Mouse (Mus musculus) gastrocnemius, adult 2 months (tissue): ENCODE data around the gene Abcf1. TPM values are rescaled to one million over a fixed set of nuclear protein-coding genes. Genes with fewer than 3 reads are reported as not detected.
A peak's percentile ranks its signal among the peaks of the same experiment; 100 is the strongest.

Experiments used
- DNase-seq: peaks from one replicate; pipeline ENCODE4 v3.0.0; 2022
- H3K27ac ChIP-seq: fragments of 200-600 bp; 2 replicates; pipeline ENCODE4 v1.8.1; 2022; ENCODE audit warnings: mild to moderate bottlenecking
- H3K4me3 ChIP-seq: fragments of 200-600 bp; 2 replicates; pipeline ENCODE4 v1.8.1; 2022; ENCODE audit warnings: mild to moderate bottlenecking, moderate library complexity
- CTCF ChIP-seq: fragments of 200-600 bp; IDR thresholded peaks from 2 replicates; pipeline ENCODE4 v1.8.1; 2022; ENCODE audit warnings: antibody characterized with exemption, mild to moderate bottlenecking, moderate library complexity
- intact Hi-C: fragments of 180-260 bp; cut with DNase I; formaldehyde crosslinking; loops from one replicate; pipeline ENCODE4 v1.15.1; 2025
- microRNA-seq: library from miRNA; unstranded; fragments of <30 nt; microRNA quantifications from one replicate; pipeline ENCODE4 v1.2.0, GENCODE M21; 2021
- total RNA-seq, 2 experiments: library from RNA; stranded (reverse); gene quantifications; 2 replicates each; pipeline ENCODE4 v1.2.3; 2021

Gene Abcf1
- total RNA-seq, 2 experiments from 2014 or later: 72.1 to 74.9 TPM

GRCm38 (mm10) chr17:35915538-35916296 is 53.8 kb downstream of the Abcf1 start:
- intact Hi-C loops: loop anchor here (2.0 kb wide), 1 partner anchor 79 kb away; no protein-coding TSS in a partner anchor
- H3K27ac ChIP-seq: peak overlapping the region; percentile 98
- peak overlapping the region; percentile 77 for H3K4me3 ChIP-seq
- TF ChIP-seq CTCF: no peak
- DNase-seq: no peak

DNA sequence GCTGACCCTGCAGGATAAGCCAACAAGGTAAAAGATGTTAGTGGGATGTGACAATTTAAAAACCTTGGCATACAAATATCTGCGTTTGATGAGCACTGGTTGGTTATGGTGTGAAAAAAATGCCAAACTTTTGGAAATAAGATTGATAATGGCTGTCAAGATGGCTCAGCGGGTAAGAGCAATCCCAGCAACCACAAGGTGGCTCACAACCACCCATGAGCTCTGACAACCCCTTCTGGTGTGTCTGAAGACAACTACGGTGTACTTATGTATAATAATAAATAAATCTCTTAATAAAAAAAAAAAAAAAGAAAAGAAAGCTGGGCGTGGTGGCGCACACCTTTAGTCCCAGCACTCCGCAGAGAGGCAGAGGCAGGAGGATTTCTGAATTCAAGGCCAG is 54.6 kb downstream of the Abcf1 start:
- intact Hi-C loops: no loop called here
- H3K27ac ChIP-seq: no peak overlapping the region
- no peak for DNase-seq
- no peak for TF ChIP-seq CTCF
- peak overlapping the region; percentile 77 for H3K4me3 ChIP-seq

DNA sequence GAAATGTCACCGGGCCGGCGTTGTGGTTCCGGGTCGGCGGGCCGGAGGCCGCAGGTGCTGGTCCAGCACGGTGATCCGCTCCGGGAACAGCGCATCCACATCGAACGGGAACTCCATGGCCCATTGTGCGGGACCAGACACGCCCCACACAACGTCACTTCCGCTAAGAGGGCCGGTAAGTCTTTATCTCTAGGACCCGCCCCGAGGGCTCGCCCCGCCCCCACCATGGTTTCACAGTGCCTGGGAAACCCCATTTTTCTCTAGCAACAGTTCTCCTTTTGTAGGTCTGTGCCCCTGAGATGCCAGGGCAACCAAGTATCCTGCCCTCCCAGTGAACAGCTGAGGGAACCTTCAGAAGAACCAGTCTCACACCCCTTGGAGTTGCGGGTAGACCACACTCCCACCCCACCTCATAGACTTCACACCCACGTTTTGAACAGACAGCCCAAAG is 59.6 kb downstream of the Abcf1 start, which contains the start of gene Atat1:
TSS of gene Atat1 (minus strand) at position 157 of the 451 bp plus-strand sequence.
- no peak for TF ChIP-seq CTCF
- Histone ChIP-seq H3K4me3 (peak within 1 kb of the TSS; percentile 86), H3K27ac (peak within 1 kb of the TSS; percentile 85)
- intact Hi-C loops: loop anchor here (10.0 kb wide), 1 partner anchor 235 kb away; the partner anchor contains the start of gene Gtf2h4
- DNase-seq: peak; percentile 95

DNA sequence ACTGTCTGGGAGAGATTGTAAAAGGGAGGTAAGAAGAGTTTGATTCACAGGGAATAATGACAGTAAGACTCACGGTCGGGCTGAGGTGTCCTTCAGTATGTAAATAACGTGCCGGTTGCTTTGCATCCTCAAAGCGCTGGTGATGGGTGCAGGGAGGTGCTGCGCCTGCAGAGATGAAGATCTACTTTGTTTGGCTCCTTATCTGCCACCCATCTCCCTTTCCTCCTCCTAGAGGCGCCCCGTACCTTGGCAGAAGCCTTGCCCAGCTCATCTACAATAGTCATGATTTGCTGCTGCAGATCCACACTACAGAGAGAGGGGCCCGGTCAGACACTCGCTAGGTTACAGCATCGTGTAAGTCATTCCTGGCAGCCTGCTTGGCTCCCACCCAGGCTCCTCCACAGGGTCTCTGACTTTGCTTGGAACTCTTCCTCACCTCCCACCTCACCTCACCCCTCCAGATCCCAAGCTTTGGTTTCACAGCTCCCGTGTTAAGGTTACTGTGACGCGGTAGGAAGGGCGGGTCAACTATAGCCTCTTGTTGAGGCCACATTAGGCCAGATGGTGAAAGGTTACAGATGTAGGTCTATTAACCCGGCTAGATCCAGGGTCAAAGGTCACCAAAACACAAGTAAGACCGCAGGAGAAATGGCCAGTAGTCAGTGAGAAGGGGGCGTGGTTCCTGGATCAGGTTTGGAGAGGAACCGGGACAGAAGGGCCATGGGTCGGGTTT is 60.2 kb downstream of the Abcf1 start:
- TF ChIP-seq CTCF: no peak
- H3K4me3 ChIP-seq: peak overlapping the region; percentile 86
- H3K27ac ChIP-seq: peak overlapping the region; percentile 85
- intact Hi-C loops: loop anchor here (10.0 kb wide), 1 partner anchor 235 kb away; the partner anchor contains the start of gene Gtf2h4
- DNase-seq: no peak

- Histone ChIP-seq H3K4me3 (no peak overlapping the region), H3K27ac (no peak overlapping the region)
- TF ChIP-seq CTCF: peak; percentile 35; the same call in 1 of the 2 replicates
- intact Hi-C loops: loop anchor here (10.0 kb wide), 1 partner anchor 233 kb away; the partner anchor contains the start of gene Gtf2h4
- DNase-seq: no peak
Observed at GRCm38 (mm10) chr17:35907609-35908008, 62.0 kb downstream of the Abcf1 start.

Small RNA genes lying within 50 kb of the gene (microRNA-seq; reads per million reads assigned to microRNA genes)
- not detected for gene Mir1894
- 31.8 reads per million, percentile 24 among the genes with 10 or more reads in this experiment for gene Mir877

Other genes with a start within 250 kb of the Abcf1 start
- gene Ier3, start 148.1 kb downstream of the Abcf1 start, total RNA-seq: 1 to 10 TPM; 4.4 to 8.6 TPM
- 10 to 100 TPM; 45.4 to 50.9 TPM for gene Flot1, start 146.5 kb downstream of the Abcf1 start, total RNA-seq
- gene Tubb5, start 131.5 kb downstream of the Abcf1 start, total RNA-seq: 10 to 100 TPM; 29.7 to 40.0 TPM
- gene Mdc1, start 128.2 kb downstream of the Abcf1 start, total RNA-seq: 1 to 10 TPM; 3.6 to 4.4 TPM
- under 1 TPM; 0.82 to 0.86 TPM for gene Nrm, start 108.4 kb downstream of the Abcf1 start, total RNA-seq
- 1 to 10 TPM; 3.9 to 7.9 TPM for gene Ppp1r18, start 104.2 kb downstream of the Abcf1 start, total RNA-seq
- gene Dhx16, start 89.9 kb downstream of the Abcf1 start, total RNA-seq: 10 to 100 TPM; 13.2 to 16.2 TPM
- gene 2310061I04Rik, start 72.3 kb downstream of the Abcf1 start, total RNA-seq: 10 to 100 TPM; 73.0 to 78.4 TPM
- gene Atat1, start 59.7 kb downstream of the Abcf1 start, total RNA-seq: 1 to 10 TPM; 2.8 to 4.2 TPM
- gene Mrps18b, start 53.4 kb downstream of the Abcf1 start, total RNA-seq: 10 to 100 TPM; 58.6 to 65.4 TPM
- 10 to 100 TPM; 15.6 to 34.8 TPM for gene Ppp1r10, start 53.3 kb downstream of the Abcf1 start, total RNA-seq
- gene Gnl1, start 10.1 kb upstream of the Abcf1 start, total RNA-seq: 10 to 100 TPM; 19.8 to 20.9 TPM
- 1 to 10 TPM; 2.6 to 2.8 TPM for gene Prr3, start 10.5 kb upstream of the Abcf1 start, total RNA-seq
- gene H2-T24, start 50.8 kb upstream of the Abcf1 start, total RNA-seq: 1 to 10 TPM; 2.0 to 2.5 TPM
- gene H2-T23, start 63.1 kb upstream of the Abcf1 start, total RNA-seq: 1 to 10 TPM; 6.3 to 9.2 TPM
- gene H2-T22, start 73.0 kb upstream of the Abcf1 start, total RNA-seq: 1 to 10 TPM; 8.8 to 9.7 TPM
- not detected for gene Gm6034, start 73.2 kb upstream of the Abcf1 start, total RNA-seq
- 1 to 10 TPM; 1.5 to 2.1 TPM for gene Gm11127, start 88.6 kb upstream of the Abcf1 start, total RNA-seq
- gene Gm19684, start 151.9 kb upstream of the Abcf1 start, total RNA-seq: not detected
- gene Gm7030, start 159.7 kb upstream of the Abcf1 start, total RNA-seq: not detected
- gene Gm8909, start 198.8 kb upstream of the Abcf1 start, total RNA-seq: not detected
- gene H2-T3, start 220.5 kb upstream of the Abcf1 start, total RNA-seq: not detected